Mouse (Mus musculus): Measurements from ENCODE around the gene Get4.
A peak's percentile ranks its signal among the peaks of the same experiment; 100 is the strongest.

Get4 gene

GRCm38 (mm10) chr5:139252081-139252909, at the start of gene Get4:
Get4 (plus strand) TSS chr5:139252324.
- DNase-seq (ENCODE audit: low read depth, low spot score): peak; percentile 97

DNA sequence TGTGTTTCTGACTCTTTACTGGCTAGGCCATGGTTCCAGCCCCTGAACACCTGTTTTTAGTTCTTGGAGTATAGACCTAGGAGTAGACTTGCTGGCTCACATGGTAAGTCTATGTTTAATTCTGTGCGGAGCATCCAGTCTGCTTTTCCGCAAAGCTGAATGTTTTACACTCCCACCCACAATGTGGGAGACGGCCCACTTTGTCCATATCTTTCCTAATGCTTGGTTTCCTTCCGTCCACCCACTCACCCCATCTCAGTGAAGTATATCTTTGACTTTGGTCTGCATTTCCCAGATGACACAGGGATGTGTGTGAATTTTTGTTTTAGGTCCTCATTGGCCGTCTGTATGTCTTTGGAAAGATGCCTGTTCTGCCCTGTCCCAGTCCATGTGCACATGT, 48.8 kb upstream of the Get4 start:
- DNase-seq (ENCODE audit: low read depth, low spot score): peak; percentile 69

DNA sequence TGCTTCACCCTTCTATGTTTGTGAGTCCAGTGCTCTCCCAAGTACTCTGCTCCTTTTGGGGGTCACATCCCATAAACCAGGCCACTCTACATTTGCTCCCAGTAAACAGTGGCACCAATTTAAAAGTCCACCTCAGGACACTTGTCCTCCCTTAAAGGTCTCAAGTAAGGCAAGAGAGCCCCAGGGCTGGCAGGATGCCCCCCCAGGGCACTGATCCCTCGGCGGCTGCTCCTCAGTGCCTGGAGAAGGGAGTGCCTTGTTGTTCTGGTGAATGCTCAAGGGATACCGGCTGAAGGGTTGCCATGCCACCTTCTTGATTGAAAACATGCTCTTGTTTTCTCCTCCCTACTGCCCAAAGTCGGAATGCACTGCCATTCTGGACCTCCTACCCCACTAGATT, 46.0 kb upstream of the Get4 start:
- DNase-seq (ENCODE audit: low read depth, low spot score): no peak

DNA sequence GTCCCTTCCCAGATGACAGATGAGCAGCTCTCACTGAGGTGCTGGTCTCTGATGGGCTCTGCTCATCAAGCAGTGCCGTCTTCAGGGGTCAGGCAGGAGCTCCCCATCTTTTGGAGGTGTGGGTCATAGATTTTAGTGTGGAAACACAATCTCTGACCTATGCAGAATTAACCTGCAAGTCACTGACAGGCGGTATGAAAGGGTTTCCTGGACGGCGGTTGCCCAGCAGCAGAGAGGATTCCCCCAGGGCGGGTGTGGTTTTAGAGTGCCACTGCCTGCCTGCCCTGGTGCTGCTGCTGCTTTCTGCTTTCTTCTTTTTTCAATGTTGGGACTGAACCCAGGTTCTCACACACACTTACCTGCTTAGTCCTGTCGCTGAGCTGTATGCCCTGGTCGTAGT, 45.6 kb upstream of the Get4 start:
- no peak for DNase-seq (ENCODE audit: low read depth, low spot score)

GRCm38 (mm10) chr5:139208183-139208582, 43.9 kb upstream of the Get4 start:
- no peak for DNase-seq (ENCODE audit: low read depth, low spot score)

DNA sequence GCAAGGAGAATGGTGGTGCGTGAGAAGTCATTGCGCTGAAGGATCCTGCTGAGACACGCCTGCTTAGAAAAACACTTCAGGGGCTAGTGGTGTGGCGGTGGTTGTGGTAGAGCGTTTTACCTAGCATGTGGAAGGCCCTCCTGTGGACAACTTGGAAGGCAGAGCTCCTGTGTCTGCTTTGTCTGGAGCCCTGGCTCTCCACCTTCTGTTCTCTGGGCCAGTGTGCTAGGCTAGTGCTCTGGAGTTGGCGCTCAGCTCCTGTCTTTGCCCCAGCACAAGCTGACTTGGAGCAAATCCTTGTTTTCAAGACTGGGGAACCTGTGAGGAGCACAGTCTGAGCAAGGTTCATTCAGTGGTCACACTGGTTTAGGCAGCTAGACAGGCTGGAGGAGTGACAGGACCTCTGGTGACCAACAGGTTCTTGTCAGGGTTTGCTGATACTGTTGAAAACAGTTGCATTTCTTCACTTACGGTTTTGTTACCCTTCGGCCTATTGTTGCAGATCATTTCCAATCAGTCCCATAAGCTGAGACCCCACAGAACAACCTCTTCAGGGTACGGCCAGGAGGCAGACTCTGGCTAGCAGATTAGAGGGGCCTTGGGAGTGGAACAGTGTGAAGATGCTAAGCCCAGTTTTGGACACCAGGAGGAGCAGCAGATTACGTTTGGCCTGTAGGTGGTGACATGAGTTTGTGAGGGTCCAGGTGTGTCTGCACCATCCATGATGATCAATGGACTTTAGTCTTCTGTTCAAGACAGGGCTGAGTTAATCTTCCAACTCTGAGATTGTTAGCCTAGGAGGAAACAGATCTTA, 43.0 kb upstream of the Get4 start:
- no peak for DNase-seq (ENCODE audit: low read depth, low spot score)

DNA sequence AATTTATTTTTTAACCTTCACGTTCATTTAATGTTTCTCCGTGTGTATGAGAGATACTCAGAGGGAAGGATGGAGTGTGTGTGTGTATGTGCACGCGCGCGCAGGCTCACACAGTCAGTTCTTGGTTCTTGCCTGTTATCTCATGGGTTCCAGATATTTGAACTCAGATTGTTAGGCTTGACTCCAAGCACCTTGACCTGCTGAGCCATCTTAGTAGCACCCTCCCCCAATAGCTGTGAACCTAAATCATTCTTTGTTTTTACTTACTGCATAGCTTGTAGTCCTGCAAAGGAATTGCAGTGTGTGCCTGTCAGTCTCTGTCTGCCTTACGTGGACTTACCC, 42.5 kb upstream of the Get4 start:
- DNase-seq (ENCODE audit: low read depth, low spot score): no peak

- no peak for DNase-seq (ENCODE audit: low read depth, low spot score)
These were observed 40.3 kb upstream of the Get4 start for GRCm38 (mm10) chr5:139211737-139212385.

- peak; percentile 74 for DNase-seq (ENCODE audit: low read depth, low spot score)
These were observed 37.8 kb upstream of the Get4 start for GRCm38 (mm10) chr5:139214298-139214697.

- no peak for DNase-seq (ENCODE audit: low read depth, low spot score)
These were observed 36.9 kb upstream of the Get4 start for GRCm38 (mm10) chr5:139215184-139215583.

DNA sequence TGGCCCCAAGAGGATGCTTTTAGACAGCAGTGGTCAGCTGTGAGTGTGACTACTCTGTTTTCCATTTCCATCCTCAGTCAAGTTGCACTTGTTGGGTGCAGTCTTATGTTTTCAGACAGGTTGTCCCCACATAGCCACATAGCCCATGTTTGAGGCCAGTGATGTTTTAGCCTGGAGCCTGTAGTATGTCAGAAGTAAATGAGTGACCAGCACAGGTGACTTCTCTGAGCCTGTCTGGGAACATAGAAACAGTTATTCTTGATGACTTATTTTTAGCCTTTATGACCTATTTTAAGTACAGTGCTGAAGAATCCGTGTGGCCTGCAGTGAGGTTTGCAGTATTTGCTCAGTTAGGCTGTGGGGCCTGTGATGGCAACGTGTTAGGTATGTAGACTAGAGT, 36.0 kb upstream of the Get4 start:
- DNase-seq (ENCODE audit: low read depth, low spot score): no peak

DNA sequence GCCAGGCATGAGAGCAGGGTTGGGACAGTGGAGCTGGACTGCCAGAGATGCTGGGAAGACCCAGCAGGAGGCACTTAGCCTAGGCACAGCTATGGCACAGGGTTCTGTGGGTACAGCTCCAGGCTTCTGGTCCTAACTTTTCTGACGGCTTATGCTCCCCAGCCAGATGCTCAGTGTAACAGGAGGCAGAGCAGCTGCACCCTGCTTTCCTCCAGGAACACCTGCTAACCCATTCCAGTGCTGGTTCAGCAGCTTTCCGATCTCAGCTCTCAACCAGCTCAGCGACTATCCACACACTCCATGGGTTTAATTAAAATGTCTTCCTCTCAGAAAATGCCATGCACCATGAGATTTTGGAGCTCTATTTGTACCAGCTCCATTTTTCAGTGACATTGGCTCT, 35.4 kb upstream of the Get4 start:
- no peak for DNase-seq (ENCODE audit: low read depth, low spot score)

DNA sequence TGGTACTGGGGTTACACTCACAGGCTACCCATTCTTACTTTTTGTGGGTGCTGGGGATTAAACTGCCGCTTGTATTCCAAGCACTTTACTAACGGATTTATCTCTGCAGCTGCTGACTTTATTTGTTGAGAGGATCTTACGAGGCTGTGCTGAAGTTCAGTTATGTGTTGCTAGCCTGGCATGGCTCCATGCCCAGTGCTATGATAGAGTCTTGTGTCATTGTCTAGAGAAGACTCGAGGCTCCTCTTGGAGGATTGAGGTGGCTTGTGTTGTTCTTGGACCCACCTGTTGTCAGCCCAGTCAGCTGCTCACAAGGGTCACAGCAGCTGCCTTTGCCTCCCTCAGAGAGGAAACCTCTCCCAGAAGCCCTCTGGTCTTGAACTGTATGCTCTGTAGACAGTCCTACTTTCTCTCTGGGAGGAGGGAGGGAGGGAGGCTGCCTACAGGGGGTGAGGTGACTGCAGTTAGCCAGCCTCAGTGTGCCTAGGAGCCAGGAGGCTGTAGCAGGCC, 32.1 kb upstream of the Get4 start:
- DNase-seq (ENCODE audit: low read depth, low spot score): no peak

GRCm38 (mm10) chr5:139220610-139221009, 31.5 kb upstream of the Get4 start:
- no peak for DNase-seq (ENCODE audit: low read depth, low spot score)

DNA sequence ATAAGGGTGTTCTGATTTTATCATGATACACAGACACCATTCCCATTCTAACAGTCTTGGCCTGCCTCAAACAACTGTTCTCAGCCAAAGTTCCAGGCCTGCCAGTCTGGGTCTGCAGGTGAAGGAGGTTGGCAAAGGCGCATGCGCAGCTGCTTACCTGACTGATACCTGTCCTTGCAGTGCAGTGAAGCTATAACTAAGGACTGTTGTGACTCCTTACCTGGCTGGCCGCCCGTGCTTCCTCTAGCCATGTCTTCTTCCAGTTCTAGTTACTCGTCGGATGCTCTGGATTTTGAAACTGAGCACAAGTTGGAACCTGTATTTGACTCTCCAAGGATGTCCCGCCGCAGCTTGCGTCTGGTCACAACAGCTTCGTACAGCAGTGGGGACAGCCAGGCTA, 28.8 kb upstream of the Get4 start:
- DNase-seq (ENCODE audit: low read depth, low spot score): no peak

DNA sequence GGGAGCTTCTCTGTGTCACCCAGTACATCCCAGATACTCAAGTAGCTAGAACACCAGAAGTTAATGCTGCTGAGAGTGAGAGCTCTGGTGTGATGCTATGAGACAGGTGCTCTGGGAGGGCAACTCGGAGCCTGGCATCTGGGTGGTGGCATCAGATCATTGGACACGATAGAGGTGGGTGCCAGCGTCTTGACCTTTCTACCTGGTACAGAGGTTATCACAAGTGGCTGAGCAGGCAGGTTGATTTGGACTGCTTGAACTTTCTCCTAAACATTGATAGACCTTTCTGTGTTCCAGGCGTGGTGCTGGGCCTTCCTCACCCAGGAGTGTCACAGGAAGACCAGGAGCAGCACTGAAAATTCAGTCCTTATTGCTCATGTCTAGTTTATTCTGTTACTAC, 24.9 kb upstream of the Get4 start:
- DNase-seq (ENCODE audit: low read depth, low spot score): no peak

- DNase-seq (ENCODE audit: low read depth, low spot score): no peak
These were observed 24.5 kb upstream of the Get4 start for GRCm38 (mm10) chr5:139227645-139228044.

- no peak for DNase-seq (ENCODE audit: low read depth, low spot score)
These were observed 23.8 kb upstream of the Get4 start for GRCm38 (mm10) chr5:139228318-139228717.

- DNase-seq (ENCODE audit: low read depth, low spot score): peak; percentile 28
These were observed 22.4 kb upstream of the Get4 start for GRCm38 (mm10) chr5:139229716-139230115.

- no peak for DNase-seq (ENCODE audit: low read depth, low spot score)
These were observed 20.0 kb upstream of the Get4 start for GRCm38 (mm10) chr5:139232083-139232482.

DNA sequence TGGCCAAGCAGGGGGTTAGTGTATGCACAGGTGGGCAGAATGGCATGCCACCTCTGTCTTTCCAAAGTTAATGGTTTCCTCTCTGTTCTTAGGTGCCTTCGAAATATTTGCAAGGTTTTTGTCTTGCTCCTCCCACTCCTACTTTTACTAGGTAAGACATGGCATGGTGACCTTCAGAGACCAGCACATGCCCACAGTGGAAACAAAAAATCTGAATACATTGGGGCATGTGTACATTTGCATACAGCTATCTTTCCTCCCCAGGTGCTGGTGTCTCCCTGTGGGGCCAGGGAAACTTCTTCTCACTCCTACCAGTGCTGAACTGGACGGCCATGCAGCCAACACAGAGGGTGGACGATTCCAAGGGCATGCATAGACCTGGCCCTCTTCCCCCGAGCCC, 17.7 kb upstream of the Get4 start:
- no peak for DNase-seq (ENCODE audit: low read depth, low spot score)

GRCm38 (mm10) chr5:139237436-139237835, 14.7 kb upstream of the Get4 start:
- DNase-seq (ENCODE audit: low read depth, low spot score): no peak
